Mouse (Mus musculus): Measurements from ENCODE around the gene Adgrf5.
"Not testable (repeated sequence)": the region's sequence is repeated elsewhere in the genome, so short reads cannot be mapped to it uniquely, and the experiment has no call there.

Gene Adgrf5

DNA sequence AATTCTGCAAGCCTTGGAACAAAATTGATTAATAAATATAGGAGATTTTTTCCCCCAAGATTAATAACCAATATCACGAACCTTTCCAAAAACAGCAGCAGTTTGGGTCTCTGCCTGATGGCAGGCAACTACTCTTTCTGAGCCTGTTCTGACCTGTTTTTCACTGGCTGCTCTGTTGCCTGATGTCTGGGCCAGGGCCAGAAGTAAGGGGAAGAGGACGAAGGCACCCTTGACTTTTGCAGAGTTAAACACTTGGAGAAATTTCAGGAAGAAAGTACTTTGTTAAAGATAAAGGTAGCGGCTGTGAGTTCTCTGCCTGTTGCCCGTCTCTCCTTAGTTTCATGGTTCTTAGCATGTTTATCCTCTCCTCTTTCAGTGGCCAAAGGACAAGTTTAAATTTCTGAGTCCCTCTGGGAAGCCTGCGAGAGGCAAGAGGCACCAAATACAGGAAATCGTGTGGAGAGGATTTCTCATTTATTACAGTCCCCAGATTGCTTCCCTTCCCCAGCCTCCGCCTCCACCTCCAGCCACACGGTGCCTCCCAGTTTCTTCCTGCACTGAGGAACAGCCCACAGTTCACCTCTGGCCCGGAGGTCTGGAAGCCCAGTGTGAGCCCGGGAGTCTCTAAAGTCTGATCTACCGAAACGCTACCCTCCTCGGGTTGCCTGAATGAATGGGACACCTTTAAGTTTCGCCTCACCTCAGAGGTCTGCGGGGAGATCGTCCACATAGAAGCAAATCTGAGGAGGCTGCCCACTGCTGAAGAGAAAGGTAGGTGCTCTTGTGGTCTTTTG, at the start of gene Adgrf5:
Gene Adgrf5, plus strand, starts transcription at position 626 of the 794 bp plus-strand sequence.
- H3K36me3 ChIP-seq (ENCODE audit: control insufficient read depth, insufficient read depth, low read length, poor library complexity, severe bottlenecking), result no peaks in the 10 kb centered on the region
- H3K27me3 ChIP-seq (ENCODE audit: control insufficient read depth, insufficient read depth, low read length, poor library complexity, severe bottlenecking), result no peaks in the 10 kb centered on the region; the same call in 1 of the 2 replicates
- DNase-seq (ENCODE audit: low read depth, low spot score), result no peak

DNA sequence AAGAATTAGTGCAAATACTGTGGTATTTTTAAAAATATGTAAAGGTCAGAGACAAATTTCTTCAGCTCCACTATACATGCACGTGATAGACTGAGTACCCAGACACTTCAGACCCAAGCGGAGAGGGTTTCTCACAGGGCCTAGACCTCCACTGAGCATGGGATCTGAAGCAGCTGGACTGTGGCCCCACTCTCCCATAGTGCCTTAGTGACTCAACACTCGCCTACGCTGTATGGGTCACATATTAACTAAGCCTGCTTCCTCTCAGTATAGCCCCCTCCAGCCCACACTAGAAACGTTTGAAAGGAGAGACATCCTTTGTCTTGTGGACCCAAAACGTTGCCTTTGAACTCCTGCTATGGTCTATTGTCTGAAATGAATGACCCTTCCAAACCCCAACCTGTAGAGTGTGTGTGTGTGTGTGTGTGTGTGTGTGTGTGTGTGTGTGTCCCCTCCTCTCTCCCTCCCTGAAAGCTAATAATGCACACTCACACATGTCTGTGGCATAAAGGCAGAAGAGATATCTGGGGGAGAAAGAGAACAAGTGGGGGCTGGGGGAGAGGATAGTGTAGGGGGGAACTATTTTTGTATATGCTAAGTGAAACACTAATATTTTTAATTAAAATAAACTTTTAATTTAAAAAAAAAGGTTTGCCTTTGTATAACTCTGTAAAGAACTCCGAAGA, 34.1 kb upstream of the Adgrf5 start:
- no peaks in the 10 kb centered on the region for H3K36me3 ChIP-seq (ENCODE audit: control insufficient read depth, insufficient read depth, low read length, poor library complexity, severe bottlenecking)
- no peak for DNase-seq (ENCODE audit: low read depth, low spot score)
- H3K27me3 ChIP-seq (ENCODE audit: control insufficient read depth, insufficient read depth, low read length, poor library complexity, severe bottlenecking), result no peaks in the 10 kb centered on the region

DNA sequence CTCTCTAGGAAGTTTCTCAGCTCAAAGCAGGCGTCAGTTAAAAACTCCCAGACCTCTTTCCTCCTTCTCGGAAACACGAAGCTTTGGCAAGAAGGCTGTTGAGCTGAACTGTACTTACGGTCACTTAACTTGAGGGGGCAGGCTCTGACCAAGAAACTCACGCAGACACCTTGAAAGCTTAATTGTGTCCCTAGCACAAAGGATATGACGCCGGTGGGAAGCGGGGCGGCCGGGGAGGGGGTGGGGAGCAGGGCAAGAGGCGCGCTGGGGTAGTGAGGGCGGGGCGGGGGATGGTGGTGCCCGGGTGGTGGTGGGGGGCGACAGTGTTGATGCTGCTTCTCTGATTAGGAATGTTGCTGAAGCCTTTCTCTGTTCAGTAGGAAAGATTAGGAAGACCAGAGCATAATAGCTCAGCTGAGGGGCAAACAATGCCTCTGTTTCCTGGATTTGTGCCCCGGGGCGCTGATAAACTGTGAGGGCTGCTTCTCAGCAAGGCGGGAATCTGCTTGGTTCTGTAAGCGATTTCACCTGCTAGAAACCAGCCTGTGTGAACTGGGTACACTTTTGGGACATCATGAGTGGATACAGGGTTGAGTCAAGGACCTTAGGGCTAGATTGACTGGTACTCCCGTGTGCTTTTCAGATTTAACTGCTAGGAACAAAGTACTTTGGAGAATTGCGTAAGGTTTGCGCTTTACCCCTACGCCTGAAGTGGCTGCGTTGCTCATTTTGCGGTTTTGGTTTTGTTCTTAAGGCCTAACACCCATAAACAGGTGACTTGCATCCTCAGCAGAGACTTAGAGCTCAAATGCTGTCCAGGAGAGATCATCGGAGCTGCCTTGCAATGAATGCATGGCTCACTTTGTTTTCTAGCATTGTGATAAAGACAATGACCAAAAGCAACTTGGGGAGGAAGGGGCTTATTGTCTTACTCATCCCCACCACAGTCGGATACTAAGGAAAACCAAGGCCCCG, 33.2 kb upstream of the Adgrf5 start:
- Histone ChIP-seq H3K27me3 (ENCODE audit: control insufficient read depth, insufficient read depth, low read length, poor library complexity, severe bottlenecking) (no peaks in the 10 kb centered on the region), H3K36me3 (ENCODE audit: control insufficient read depth, insufficient read depth, low read length, poor library complexity, severe bottlenecking) (no peaks in the 10 kb centered on the region)
- peak; percentile 56 for DNase-seq (ENCODE audit: low read depth, low spot score)

DNA sequence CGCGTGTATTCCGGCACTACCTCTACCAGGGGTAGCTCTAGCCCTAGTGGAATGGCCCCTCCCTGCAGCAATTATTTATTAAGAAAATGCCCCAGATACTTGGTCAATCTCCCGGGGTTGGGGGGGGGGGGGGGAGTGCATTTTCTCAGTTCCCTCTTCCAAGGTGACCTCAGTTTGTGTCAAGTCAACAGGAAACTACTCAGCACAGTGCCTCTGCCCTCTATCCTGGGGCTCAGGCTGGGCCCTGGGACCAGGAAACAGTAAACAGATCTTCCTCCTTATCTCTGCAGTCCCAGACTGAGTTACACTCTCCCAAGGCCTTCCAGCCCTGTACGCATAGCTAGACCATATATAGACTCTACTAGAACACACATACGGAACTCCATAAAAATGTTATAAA, 32.4 kb upstream of the Adgrf5 start:
- peak; percentile 10 for DNase-seq (ENCODE audit: low read depth, low spot score)
- H3K36me3 ChIP-seq (ENCODE audit: control insufficient read depth, insufficient read depth, low read length, poor library complexity, severe bottlenecking), result no peaks in the 10 kb centered on the region

DNA sequence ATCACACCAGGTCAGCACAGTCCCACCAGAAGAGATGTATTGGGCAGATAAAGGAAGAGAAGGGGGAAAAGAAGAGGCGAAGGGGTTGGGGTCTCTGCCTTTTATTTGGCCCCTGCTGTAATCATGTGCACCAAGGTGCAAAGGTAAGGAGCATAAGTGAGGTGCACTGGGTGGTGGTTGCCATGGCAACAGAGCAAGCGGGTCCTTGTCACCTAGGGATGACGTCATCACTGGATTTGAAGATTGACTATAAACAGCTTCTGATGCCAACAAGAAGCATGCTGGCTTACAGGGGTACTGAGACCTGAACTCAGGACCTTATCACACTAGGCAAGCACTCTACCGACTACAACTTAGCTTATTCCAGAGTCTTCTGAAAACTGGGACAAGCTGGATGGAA, 31.0 kb upstream of the Adgrf5 start:
- H3K27me3 ChIP-seq (ENCODE audit: control insufficient read depth, insufficient read depth, low read length, poor library complexity, severe bottlenecking), result no peaks in the 10 kb centered on the region
- no peak for DNase-seq (ENCODE audit: low read depth, low spot score)
- no peaks in the 10 kb centered on the region for H3K36me3 ChIP-seq (ENCODE audit: control insufficient read depth, insufficient read depth, low read length, poor library complexity, severe bottlenecking)

More for the DNA sequence above, 32.4 kb upstream of the Adgrf5 start:
- H3K27me3 ChIP-seq (ENCODE audit: control insufficient read depth, insufficient read depth, low read length, poor library complexity, severe bottlenecking), result no peaks in the 10 kb centered on the region

DNA sequence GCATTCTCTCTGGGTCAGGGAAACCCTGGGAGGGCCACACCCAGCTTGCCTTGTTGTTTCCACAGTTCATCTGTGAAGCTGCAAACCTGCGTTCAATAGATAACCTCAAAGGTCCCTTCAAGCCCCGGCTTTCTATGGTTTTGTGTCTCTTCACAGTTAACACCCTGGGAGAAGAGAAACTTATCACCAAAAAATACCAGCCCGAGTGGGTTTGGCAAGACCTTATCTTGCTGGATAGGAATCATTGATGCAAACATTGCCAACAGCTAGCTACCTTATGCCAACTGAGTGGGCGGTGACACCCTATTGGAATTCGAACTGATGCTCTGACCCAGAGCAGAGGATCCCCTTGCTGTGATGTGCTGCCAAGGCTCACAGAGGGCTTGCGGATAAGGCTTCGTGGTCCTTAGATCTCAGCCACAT, 30.5 kb upstream of the Adgrf5 start:
- no peak for DNase-seq (ENCODE audit: low read depth, low spot score)
- Histone ChIP-seq H3K36me3 (ENCODE audit: control insufficient read depth, insufficient read depth, low read length, poor library complexity, severe bottlenecking) (no peaks in the 10 kb centered on the region), H3K27me3 (ENCODE audit: control insufficient read depth, insufficient read depth, low read length, poor library complexity, severe bottlenecking) (no peaks in the 10 kb centered on the region)

DNA sequence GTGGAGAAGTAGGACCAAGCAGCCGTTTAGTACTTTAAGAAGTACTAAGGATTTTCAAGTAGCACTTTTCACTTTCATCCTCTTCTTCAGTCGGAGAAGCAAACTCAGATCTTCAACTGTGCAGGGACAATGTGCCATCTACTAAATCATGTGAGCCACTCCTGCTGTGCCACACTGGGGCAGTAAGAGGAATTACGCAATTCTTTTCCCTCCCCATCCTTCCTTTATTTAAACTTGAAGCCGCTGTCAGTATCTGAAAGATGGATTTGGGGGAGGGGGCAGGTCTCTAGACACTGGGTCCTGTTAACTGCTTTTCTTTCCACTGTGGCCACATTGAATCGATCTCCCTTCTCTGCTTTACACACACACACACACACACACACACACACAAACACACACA, 27.6 kb upstream of the Adgrf5 start:
- no peaks in the 10 kb centered on the region for H3K36me3 ChIP-seq (ENCODE audit: control insufficient read depth, insufficient read depth, low read length, poor library complexity, severe bottlenecking)
- no peak for DNase-seq (ENCODE audit: low read depth, low spot score)
- no peaks in the 10 kb centered on the region for H3K27me3 ChIP-seq (ENCODE audit: control insufficient read depth, insufficient read depth, low read length, poor library complexity, severe bottlenecking)

DNA sequence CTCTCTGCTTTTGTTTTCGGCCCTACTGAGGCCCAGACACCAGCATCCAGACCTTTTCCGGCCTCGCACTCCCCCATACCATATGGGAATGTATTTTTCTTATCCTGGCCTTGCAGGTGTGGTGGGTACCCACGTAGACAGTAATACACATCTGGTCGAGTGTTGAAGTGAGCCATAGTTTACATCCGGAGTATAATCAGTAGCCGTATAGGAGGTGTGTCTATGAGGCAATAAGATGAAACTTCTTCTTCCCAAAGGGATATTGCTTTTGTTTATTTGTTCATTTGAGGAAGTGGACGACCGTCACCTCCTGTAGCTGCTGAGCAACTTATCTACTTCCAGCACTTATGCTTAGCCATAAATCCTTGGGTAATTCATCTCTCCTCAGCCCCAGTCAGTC, 26.2 kb upstream of the Adgrf5 start:
- Histone ChIP-seq H3K27me3 (ENCODE audit: control insufficient read depth, insufficient read depth, low read length, poor library complexity, severe bottlenecking) (no peaks in the 10 kb centered on the region), H3K36me3 (ENCODE audit: control insufficient read depth, insufficient read depth, low read length, poor library complexity, severe bottlenecking) (no peaks in the 10 kb centered on the region)
- DNase-seq (ENCODE audit: low read depth, low spot score), result no peak

DNA sequence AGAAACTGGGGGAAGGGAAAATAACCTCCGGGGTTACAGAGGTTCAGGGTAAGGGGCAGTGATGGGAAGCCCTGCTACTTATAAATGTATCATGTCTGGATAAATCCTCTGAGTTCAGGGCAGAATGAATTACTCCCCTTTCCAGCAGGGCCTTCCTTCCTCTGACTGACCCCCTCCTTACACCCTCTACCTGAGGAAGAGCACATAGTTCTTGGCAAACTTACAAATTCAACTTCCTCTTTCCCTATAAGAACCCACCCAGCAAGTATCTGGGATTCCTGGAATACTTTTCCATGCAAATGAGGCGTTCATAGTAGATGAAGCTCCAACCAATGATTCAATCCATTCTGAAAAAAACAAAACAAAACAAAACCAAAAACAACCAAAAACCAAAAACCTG, 22.6 kb upstream of the Adgrf5 start:
- DNase-seq (ENCODE audit: low read depth, low spot score), result no peak
- no peaks in the 10 kb centered on the region for H3K27me3 ChIP-seq (ENCODE audit: control insufficient read depth, insufficient read depth, low read length, poor library complexity, severe bottlenecking)

DNA sequence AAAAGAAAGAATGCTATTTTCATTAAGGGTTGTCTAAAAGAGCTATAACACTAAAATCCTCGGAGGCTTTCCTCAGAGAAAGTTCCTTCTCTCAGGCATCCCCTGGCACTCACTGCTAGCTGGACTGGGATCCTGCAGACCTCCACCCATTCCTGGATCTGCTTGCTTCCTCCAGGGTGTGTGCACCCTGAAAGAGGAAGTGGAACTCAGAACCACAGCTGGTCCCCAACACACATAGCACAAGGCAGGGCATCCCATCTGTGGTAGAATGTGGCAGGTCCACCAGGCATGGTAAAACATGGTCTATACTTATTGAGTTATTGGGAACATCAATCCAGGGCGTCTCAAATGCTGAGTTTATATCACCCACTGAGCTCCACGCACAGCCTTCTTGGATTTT, 22.0 kb upstream of the Adgrf5 start:
- no peaks in the 10 kb centered on the region for H3K36me3 ChIP-seq (ENCODE audit: control insufficient read depth, insufficient read depth, low read length, poor library complexity, severe bottlenecking)
- no peaks in the 10 kb centered on the region for H3K27me3 ChIP-seq (ENCODE audit: control insufficient read depth, insufficient read depth, low read length, poor library complexity, severe bottlenecking)
- peak; percentile 15 for DNase-seq (ENCODE audit: low read depth, low spot score)

More for the DNA sequence above, 22.6 kb upstream of the Adgrf5 start:
- H3K36me3 ChIP-seq (ENCODE audit: control insufficient read depth, insufficient read depth, low read length, poor library complexity, severe bottlenecking), result no peaks in the 10 kb centered on the region

DNA sequence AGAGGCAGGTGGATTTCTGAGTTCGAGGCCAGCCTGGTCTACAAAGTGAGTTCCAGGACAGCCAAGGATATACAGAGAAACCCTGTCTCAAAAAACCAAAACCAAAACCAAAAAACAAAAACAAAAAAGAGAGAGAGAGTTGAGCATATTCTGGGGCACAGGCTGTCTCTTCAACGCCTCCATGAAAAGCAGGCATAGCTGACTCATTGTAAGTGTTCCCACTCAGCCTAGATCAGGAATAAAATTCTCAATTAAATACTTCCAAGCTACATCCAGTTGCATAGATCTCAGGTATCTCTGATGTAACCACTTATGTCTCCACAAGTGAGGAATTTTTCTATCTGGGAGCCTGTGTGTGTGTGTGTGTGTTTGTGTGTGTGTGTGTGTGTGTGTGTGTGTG, 13.8 kb upstream of the Adgrf5 start:
- not testable (repeated sequence) for H3K36me3 ChIP-seq (ENCODE audit: control insufficient read depth, insufficient read depth, low read length, poor library complexity, severe bottlenecking); H3K27me3 ChIP-seq (ENCODE audit: control insufficient read depth, insufficient read depth, low read length, poor library complexity, severe bottlenecking); DNase-seq (ENCODE audit: low read depth, low spot score)

DNA sequence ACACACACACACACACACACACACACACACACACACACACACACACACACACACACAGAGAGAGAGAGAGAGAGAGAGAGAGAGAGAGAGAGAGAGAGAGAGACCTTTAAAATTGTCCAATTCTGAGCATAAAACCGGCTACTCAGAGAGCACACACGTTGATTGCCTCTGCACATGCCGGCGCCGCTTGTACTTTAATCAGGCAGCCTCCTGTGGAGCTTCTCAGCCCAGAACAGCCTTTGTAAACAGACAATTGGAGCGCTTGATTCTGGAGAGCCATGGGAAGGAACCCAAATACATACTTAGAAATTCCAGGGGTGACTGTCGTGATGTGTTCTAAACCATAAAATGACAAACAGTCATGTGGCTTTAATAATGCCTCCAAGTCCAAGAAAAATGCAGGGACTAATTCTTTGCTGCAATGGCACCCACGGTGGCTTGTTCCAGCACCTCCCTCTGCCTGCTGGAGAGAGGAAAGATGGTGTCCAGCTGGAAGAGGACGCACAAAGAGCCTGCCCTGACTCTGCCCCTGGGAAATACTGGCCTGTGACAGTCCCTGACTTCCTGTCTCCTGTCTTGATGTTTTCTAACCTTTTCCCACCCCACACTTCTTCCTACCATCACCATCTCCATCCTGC, 2.2 kb upstream of the Adgrf5 start:
- no peaks in the 10 kb centered on the region for H3K36me3 ChIP-seq (ENCODE audit: control insufficient read depth, insufficient read depth, low read length, poor library complexity, severe bottlenecking)
- no peak for DNase-seq (ENCODE audit: low read depth, low spot score)
- H3K27me3 ChIP-seq (ENCODE audit: control insufficient read depth, insufficient read depth, low read length, poor library complexity, severe bottlenecking), result no peaks in the 10 kb centered on the region; the same call in 1 of the 2 replicates

DNA sequence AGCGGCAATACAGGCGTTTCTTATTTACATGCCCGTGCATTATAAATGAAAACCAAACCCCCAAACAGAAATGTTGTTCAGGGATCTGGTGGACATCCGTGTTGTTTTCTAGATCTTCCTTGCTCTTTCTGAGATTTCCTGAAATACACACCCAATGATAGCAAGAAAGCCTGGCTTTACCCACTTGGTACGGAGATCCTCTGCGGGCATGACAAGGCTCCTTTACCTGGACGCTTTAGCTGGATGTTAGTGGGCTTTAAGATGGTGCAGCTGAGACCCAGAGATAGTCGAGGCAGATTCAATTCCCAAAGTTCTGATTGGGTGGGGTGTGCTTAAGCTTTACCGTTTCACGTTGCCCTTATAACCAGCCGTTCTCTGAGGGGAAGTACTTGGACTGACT, 770 bp downstream of the Adgrf5 start:
- Histone ChIP-seq H3K36me3 (ENCODE audit: control insufficient read depth, insufficient read depth, low read length, poor library complexity, severe bottlenecking) (no peaks in the 10 kb centered on the region), H3K27me3 (ENCODE audit: control insufficient read depth, insufficient read depth, low read length, poor library complexity, severe bottlenecking) (no peaks in the 10 kb centered on the region; the same call in 1 of the 2 replicates)
- no peak for DNase-seq (ENCODE audit: low read depth, low spot score)

DNA sequence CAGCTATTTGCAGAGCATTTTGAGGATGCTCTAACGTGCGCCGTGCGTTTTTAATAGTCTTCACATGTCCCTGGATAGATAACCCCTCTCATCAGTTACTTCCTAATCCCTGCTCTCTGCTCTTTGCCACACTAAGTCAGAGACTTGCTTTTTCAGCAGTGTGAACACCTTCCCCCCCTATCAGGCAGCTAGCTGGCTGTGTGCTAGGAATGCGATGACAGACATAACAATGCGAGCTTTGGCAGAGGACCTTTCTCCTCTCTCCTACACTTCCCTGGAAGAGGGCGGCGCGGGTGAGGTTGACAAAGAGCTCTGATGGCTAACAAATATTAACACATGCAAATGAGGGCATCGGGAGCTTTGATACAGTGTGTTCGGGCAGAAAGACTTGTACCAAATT, 2.1 kb downstream of the Adgrf5 start:
- DNase-seq (ENCODE audit: low read depth, low spot score), result no peak
- no peaks in the 10 kb centered on the region; the same call in 1 of the 2 replicates for H3K27me3 ChIP-seq (ENCODE audit: control insufficient read depth, insufficient read depth, low read length, poor library complexity, severe bottlenecking)
- no peaks in the 10 kb centered on the region for H3K36me3 ChIP-seq (ENCODE audit: control insufficient read depth, insufficient read depth, low read length, poor library complexity, severe bottlenecking)
